Mouse (Mus musculus) layer of hippocampus, adult 9-11 months (tissue): ENCODE data around the gene Ahdc1.

ENCODE experiments used
- DNase-seq: peaks from one replicate; pipeline ENCODE4 v3.0.0; 2022

The Ahdc1 gene

GRCm38 (mm10) chr4:133020721-133021120, 9.7 kb downstream of the Ahdc1 start:
- no peak for DNase-seq

DNA sequence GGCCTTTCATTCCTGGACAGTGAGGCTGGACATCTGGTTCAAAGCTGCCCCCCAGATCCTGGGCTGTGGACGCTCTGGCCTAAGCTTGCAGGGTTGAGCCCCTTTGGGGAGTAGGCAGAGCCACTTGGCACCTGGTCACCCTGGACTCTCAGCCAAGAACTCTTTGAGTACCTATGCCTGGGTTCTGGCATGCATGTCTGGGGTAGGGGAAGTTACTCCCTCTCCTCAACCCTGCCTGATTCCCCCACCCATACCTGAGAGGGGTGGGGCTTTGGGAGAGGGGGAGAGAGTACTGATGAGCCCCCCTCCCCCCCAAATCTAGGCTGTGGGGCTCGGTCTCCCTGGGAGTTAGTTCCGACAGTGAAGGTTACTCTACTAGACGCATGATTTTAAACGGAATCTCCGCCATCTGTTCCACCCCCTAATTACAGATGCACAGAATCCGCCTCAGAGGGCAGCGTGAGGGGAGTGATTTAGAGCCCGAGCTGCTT, 10.2 kb downstream of the Ahdc1 start:
- no peak for DNase-seq

GRCm38 (mm10) chr4:133022217-133022616, 11.2 kb downstream of the Ahdc1 start:
- DNase-seq, result no peak

DNA sequence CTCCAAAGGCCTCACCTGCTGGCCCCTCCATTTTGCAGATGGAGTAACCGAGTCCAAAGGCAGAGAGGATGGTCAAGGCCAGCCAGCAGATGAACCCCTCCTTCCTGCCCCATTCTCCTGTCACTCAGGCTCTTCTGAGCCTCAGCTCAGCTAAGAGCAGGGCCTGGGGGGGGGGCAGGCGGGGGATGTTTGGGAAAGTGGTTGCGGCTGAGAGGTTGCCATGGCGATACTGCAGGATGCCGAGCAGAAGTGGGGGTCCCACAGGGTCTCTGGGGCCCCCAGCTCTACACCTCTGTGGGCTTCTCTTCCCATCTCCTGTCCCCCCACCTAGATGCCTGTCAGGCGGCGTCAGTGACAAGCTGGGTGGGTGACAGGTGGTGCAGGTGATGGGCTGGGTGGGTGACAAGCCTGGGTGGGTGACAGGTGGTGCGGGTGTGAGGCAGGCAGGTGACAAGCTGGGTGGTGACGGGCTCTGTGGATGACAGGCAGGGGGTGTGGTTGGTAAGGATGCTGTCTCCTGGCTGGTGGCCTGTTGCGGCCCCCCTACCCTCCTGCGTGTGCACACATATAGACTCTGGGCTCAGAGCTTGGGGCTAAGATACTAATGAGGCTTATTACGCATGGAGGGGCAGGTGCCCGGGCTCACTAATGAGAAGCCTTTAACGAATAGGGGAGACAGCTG, 12.0 kb downstream of the Ahdc1 start:
- no peak for DNase-seq

DNA sequence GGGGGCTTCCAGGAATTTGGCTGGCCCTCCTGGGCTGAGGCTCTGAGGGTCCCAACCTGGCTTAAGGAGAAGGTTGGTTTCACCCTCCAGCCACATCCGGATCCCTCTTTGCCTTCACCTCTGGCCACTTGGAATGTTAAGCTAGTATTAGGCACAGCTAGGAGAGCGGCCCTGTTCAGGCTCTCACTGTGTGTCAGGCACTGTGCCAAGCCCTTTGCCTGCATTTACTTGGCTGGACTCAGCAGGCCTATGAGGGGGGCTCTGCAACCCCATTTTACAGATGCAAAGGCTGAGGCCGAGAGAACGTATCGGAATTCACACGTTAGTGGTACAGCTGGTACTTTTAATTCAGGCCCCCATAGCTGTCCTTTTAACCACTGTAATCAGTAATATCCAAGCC, 12.6 kb downstream of the Ahdc1 start:
- no peak for DNase-seq

DNA sequence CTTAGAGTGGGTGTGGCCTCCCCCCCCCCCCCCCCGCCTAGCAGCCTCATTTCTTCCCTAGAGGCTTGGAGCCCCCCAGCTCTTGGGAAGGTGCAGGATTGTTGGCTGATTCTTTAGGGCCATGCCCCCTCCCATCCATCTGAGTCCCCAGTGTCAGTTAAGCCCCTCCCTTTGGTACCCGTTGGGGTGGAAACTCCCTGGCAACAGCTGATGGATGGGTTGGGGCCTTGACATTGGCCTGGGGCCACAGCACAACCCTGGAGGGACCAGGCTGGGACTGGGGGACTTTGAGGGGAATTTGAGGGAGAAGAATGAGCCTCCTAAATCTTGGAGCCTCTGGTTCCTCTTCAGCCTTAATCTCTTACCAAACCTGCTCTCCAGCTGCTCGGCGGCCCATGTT, 13.3 kb downstream of the Ahdc1 start:
- no peak for DNase-seq

GRCm38 (mm10) chr4:133024969-133025685, 14.1 kb downstream of the Ahdc1 start:
- no peak for DNase-seq

GRCm38 (mm10) chr4:133026272-133026671, 15.2 kb downstream of the Ahdc1 start:
- no peak for DNase-seq

- DNase-seq, result no peak
Measured at GRCm38 (mm10) chr4:133026826-133027375, 15.8 kb downstream of the Ahdc1 start.

DNA sequence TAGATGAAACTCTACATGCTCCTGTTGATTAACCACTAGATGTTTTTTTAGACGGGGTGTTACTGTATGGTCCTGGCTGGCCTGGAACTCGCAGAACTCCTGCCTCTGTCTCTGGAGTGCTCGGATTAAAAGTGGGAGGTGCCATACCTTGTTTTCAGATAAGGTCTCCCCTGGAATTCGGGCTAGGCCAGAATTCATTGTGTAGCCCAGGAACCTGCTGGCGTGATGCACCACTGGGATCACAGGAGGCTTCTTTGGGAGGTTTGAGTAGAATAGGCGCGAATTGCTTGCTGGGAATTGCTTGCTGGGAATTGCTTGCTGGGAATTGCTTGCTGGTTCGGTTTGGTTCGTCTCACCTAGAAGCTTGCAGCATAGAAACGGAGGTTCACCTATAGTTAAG, 16.7 kb downstream of the Ahdc1 start:
- DNase-seq, result no peak

DNA sequence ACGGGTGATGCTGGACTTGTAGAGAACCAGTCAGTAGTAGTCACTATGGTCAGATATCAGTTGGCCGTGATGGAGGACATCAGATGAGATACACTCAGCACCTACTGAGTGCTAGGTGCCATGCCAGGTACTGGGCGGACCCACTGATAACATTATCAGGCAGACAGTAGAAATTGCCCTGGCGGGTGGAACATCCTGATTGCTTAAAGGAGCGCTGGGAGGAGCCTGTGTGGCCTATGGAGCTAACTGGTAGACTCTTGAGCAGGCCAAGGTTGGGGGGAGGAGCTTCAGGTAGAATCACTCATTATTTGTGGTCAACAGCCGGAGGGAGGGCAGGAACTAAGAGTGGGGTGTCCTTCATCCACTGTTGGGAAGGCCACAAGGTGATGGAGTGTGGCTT, 17.1 kb downstream of the Ahdc1 start:
- DNase-seq, result no peak

DNA sequence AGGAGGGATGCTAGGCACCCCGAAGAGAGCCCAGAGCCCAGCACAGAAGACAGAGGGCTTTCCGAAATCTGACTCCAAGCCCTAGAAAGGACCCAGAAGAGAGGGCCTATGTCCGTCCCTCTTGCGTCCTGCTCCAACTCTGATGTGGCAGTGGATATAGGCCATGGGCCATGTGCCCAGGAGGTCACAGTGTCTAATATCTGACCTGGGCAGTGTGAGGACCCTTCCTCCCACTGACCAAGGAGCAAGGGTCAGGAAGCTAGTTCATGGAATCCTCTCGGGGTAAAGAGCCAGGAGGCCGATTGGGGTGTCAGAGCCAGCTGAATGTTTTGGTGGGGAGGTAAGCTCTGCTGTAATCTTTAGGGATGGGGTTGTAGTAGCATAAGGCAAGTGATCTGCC, 17.8 kb downstream of the Ahdc1 start:
- no peak for DNase-seq

DNA sequence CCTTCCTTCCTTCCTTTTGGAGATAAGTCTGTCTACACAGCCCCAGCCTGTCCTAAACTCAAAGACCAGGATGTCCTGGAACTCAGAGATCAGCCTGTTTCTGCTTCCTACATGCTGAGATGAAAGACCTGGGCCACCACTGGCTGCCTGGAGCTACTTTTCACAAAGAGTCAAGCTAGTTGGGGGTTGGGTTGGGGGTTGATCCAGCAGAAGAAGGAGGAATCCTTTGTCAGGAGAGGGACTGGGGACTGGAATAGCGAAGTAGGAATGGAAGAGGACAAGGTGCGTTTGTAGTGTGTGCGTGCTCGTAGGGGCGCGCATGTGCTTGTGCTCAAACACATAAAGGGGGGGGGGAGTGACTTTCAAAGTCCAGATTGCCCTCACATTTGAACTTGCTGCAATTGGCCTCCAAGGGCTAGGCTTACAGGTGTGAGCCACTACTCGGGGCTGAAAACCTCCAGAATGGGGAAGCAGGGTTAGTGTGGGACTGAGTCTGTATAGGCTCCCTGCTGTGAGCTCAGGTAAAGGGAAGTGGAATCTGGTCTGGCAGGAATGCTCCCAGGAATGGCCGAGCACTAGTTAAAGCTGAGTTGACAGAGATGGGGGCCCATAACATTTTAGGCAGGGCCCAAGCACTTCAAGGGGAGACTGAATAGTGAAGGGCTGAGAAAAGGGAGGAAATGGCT, 21.5 kb downstream of the Ahdc1 start:
- no peak for DNase-seq

DNA sequence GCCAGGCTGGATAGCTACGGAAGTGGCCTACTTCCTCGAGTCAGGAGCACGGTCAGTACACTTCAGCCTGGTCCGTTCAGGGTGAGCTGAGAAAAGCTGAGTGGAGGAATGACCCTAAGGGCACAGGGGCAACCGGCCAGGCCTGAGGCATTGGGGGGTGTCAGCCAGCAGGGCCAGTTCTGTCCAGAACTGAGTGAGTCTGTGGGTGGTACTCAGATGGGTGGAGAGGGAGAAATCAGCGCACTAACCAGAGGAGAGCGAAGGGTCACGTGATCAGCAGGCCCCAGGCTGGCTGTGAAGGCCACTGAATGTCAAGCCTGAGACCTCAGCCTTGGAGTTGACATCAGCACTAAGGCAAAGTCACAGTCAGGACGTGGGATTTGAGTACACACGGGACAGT, 23.4 kb downstream of the Ahdc1 start:
- DNase-seq, result no peak

- DNase-seq, result no peak
Measured at GRCm38 (mm10) chr4:133035446-133035845, 24.4 kb downstream of the Ahdc1 start.

DNA sequence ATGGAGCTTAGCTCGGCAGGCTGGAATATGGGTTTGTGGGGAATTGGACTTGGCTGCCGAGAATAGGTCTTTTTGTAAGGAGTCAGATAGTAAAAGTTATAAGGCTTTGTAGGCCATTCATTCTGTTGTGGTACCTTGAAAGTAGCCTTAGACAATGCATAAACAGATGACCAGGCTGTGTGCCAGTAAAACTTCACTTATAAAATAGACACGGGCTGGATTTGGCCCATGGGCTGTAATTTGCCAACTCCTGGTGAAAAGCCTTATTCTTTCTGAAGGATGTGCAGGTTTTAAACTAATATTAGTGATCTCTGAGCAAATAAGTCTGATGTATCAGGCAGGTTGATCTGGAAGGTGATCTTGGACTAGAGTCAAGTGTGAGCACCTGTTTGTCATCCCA, 24.9 kb downstream of the Ahdc1 start:
- no peak for DNase-seq

- DNase-seq, result no peak
Measured at GRCm38 (mm10) chr4:133037293-133037692, 26.2 kb downstream of the Ahdc1 start.

DNA sequence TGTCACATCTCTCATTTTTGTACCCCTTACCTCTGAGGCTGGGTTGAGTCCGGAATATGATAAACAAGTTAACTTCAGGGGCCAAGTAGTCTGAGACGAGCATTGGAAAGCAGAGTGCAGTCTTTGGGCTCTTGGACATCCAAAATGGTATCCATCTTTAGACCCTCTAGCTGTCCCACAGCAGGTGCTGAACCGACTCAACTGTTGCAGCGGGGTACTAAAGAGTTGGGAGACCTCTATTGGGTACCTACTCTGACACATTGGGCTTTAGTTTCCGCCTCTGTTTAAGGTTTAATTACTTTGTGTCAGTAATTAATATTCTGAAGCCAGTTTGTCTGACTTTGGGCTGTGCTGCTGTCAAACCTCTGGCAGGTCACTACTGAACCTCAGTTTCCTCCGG, 26.7 kb downstream of the Ahdc1 start:
- DNase-seq, result no peak

- DNase-seq, result no peak
Measured at GRCm38 (mm10) chr4:133038521-133039115, 27.6 kb downstream of the Ahdc1 start.

- no peak for DNase-seq
Measured at GRCm38 (mm10) chr4:133039116-133039819, 28.2 kb downstream of the Ahdc1 start.

DNA sequence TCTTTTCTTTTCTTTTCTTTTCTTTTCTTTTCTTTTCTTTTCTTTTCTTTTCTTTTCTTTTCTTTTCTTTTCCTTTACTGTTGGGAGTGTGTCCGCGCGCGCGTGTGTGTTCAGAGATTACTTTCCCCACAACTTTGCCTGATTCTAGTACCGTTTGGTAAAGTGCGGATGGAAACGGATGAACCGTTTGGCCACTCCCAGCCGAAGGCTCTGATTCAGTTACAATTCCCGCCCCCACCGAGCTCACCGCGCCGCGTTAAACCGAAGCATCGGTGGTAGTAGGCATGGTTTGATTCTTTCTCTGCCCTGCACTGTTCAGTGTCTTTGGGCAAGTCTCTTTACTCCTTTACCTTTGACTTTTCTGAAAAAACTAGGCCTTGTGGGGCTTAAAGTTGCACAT, 28.8 kb downstream of the Ahdc1 start:
- DNase-seq, result no peak

DNA sequence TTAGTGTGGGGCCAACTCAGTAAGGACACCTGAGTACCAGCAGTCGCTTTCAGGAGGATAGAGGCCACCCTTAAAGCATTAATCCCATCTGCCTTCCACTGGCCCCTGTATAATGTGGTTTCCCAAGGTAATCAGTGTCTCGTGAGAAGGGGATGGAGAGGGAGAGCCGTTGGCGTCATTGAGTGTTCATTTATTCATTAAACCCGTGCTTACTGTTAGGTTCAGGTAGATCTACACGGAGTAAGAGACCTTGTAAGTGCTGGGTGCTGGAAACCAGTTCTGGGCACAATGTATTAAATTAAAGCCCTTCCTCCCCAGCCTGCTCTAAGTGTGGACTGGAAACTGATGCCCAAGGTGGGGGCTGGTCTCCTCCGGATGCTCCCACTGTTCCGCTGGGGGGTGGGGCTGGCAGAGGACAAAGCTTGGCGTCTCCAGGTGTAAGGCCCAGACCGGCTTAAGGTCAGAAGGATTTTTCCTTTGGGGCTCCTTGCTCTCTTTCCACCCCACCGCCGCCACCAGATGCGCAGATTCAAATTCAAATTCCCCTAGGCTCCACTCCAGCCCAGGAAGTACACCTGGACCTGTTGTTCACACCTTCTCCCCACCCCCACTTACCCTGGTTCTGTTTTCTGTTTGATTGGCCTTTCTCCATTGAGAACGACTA, 29.3 kb downstream of the Ahdc1 start:
- no peak for DNase-seq
